Mouse (Mus musculus) frontal cortex, postnatal 25 days (tissue): ENCODE data around the gene Stfa1.
"Not testable (repeated sequence)": the region's sequence is repeated elsewhere in the genome, so short reads cannot be mapped to it uniquely, and the experiment has no call there.

ENCODE experiments used
- DNase-seq, 2 experiments: peaks; one replicate each; pipeline ENCODE4 v3.0.0; 2022; ENCODE audit warnings: low spot score in 2 of 2

The Stfa1 gene

DNA sequence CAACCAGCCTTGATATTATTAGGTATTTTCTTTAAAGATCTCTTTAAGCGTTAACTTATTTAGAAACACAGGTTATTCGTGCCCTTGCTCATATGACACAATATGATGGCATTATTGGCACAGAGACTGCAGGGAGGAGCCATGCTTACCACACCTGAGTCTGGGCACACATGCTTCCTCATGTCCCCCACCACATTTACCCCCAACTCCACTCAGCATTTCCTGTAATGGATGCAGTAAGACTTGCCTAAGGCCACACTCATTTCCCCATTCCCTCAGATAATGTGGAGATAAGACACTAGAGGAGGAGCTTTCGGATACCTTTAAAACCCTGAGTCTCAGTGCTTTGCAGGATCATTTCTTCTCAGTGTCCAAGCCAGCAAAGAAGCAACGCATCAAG lies at the start of gene Stfa1:
Gene Stfa1, plus strand, starts transcription at position 156 of the 400 bp plus-strand sequence.
- not testable (repeated sequence) for DNase-seq

- not testable (repeated sequence) for DNase-seq
Observed at GRCm38 (mm10) chr16:36260585-36260984, 16.2 kb upstream of the Stfa1 start.

GRCm38 (mm10) chr16:36289140-36289539 lies 12.4 kb downstream of the Stfa1 start:
- no peak for DNase-seq

DNA sequence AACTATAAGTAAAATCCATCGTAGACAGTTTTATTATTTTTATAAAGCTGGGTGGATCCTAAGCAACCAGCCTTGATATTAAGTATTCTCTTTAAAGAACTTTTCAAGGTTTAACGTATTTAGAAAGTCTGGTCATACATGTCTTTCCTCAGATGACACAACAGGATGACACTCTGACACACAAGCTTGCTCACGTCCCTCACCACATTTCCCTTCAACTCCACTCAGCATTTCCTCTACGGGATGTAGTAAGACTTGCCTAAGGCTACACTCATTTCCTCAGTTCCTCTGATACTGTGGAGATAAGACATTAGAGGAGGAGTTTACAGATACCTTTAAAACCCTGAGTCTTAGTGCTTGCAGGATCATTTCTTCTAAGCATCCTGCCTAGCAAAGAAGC lies 30.9 kb downstream of the Stfa1 start:
- no peak for DNase-seq

- not testable (repeated sequence) for DNase-seq
Observed at GRCm38 (mm10) chr16:36316111-36316510, 39.4 kb downstream of the Stfa1 start.

- no peak for DNase-seq
Observed at GRCm38 (mm10) chr16:36319286-36319685, 42.5 kb downstream of the Stfa1 start.

GRCm38 (mm10) chr16:36334232-36334631 lies 57.5 kb downstream of the Stfa1 start, which contains the start of gene BC117090:
BC117090 (minus strand) TSS chr16:36334332.
- no peak for DNase-seq
